Mouse (Mus musculus) cortical plate, adult 2 months (tissue): ENCODE data around the gene Slc8a1.

ENCODE experiments used
- CTCF ChIP-seq: fragments of 200-500 bp; IDR thresholded peaks from 2 replicates; pipeline ENCODE4 v1.5.1; 2011; ENCODE audit warnings: mild to moderate bottlenecking, control low read depth, low read length; ENCODE audit not compliant: insufficient read depth; ENCODE audit errors: extremely low read depth
- POLR2A ChIP-seq: fragments of 200-500 bp; IDR thresholded peaks from 2 replicates; pipeline ENCODE4 v1.6.1; 2011; ENCODE audit warnings: mild to moderate bottlenecking, low read length, control low read depth; ENCODE audit not compliant: insufficient read depth; ENCODE audit errors: extremely low read depth

GRCm38 (mm10) chr17:81671245-81671644 lies 66.9 kb downstream of the Slc8a1 start:
- TF ChIP-seq POLR2A: no peak
- no peak for TF ChIP-seq CTCF
